Mouse (Mus musculus) heart, embryonic 13.5 days (tissue): ENCODE results near the gene Sowahc. TPM values are rescaled to one million over a fixed set of nuclear protein-coding genes. Genes with fewer than 3 reads are reported as not detected.

Experiments
- ATAC-seq: fragments of 200-750 bp; cut with Nextera tagmentation; 2 replicates; pipeline ENCODE4 v1.8.0; 2017; ENCODE audit warnings: moderate TSS enrichment; ENCODE audit not compliant: insufficient number of reproducible peaks, low FRiP score, low TSS enrichment; ENCODE audit errors: extremely low read depth
- H3K27ac ChIP-seq: fragments of 300-500 bp; sonication (generic); replicated peaks from 2 replicates; pipeline ENCODE4 v1.5.1; 2015; ENCODE audit warnings: moderate library complexity, mild to moderate bottlenecking, inconsistent platforms
- H3K27me3 ChIP-seq: fragments of 300-500 bp; sonication (generic); replicated peaks from 2 replicates; pipeline ENCODE4 v1.6.1; 2015; ENCODE audit warnings: mild to moderate bottlenecking, inconsistent platforms
- H3K36me3 ChIP-seq: fragments of 300-500 bp; sonication (generic); 2 replicates; pipeline ENCODE4 v1.6.1; 2015; ENCODE audit warnings: mild to moderate bottlenecking, inconsistent platforms
- H3K4me1 ChIP-seq: fragments of 300-500 bp; sonication (generic); 2 replicates; pipeline ENCODE4 v1.6.1; 2015; ENCODE audit warnings: inconsistent platforms
- H3K4me2 ChIP-seq: fragments of 300-500 bp; sonication (generic); 2 replicates; pipeline ENCODE4 v1.6.1; 2015; ENCODE audit warnings: inconsistent platforms, mild to moderate bottlenecking, moderate library complexity
- H3K4me3 ChIP-seq: fragments of 300-500 bp; sonication (generic); 2 replicates; pipeline ENCODE4 v1.5.1; 2015; ENCODE audit warnings: moderate library complexity, mild to moderate bottlenecking, inconsistent platforms
- H3K9ac ChIP-seq: fragments of 300-500 bp; sonication (generic); 2 replicates; pipeline ENCODE4 v1.6.1; 2015; ENCODE audit warnings: inconsistent platforms, mild to moderate bottlenecking, moderate library complexity
- H3K9me3 ChIP-seq: fragments of 300-500 bp; sonication (generic); 2 replicates; pipeline ENCODE4 v1.6.1; 2016; ENCODE audit warnings: inconsistent platforms
- WGBS: fragments of 180-500 bp; shearing (Covaris S2); methylation state at CpG from one replicate; pipeline ENCODE4 v1.1.7; 2015; ENCODE audit warnings: mixed read lengths; 5-methylcytosine and 5-hydroxymethylcytosine counted together
- polyA plus RNA-seq: library from polyadenylated mRNA; unstranded; fragments of >200 nt; fragmentation: Nextera tagmentation; extraction: Ambion mirVana; gene quantifications from 2 replicates; pipeline ENCODE4 v1.2.1, GENCODE M21; 2015

Sowahc gene
- polyA plus RNA-seq = 2.6 and 2.7 TPM in 2 replicates

GRCm38 (mm10) chr10:59221473-59222270, at the start of gene Sowahc, which contains the start of gene Sept10:
Gene Sowahc (plus strand): TSS chr10:59221953.
Gene Sept10 (minus strand): TSS chr10:59221847.
- no peaks in the 10 kb centered on the region for H3K36me3 ChIP-seq
- H3K4me3 ChIP-seq = peak within 1 kb of the TSS; percentile 73
- H3K27ac ChIP-seq = peak within 1 kb of the TSS; percentile 93
- peaks cover 7% of the 10 kb centered on the region; the same call in 1 of the 2 replicates for H3K27me3 ChIP-seq
- peaks cover 32% of the 10 kb centered on the region for H3K4me1 ChIP-seq
- peak within 1 kb of the TSS; percentile 93 for H3K9ac ChIP-seq
- WGBS = under 1% methylated on average over 84 of the region's 84 CpGs
- peak; percentile 91 for ATAC-seq
- peak within 1 kb of the TSS; percentile 100 for H3K4me2 ChIP-seq
- no peaks in the 10 kb centered on the region for H3K9me3 ChIP-seq

GRCm38 (mm10) chr10:59172539-59172938, 49.2 kb upstream of the Sowahc start:
- WGBS = 83% methylated on average over 1 of the region's 1 CpGs

GRCm38 (mm10) chr10:59179620-59180019, 42.1 kb upstream of the Sowahc start:
- Histone ChIP-seq H3K36me3 (peaks cover 37% of the 10 kb centered on the region), H3K4me1 (peaks cover 6% of the 10 kb centered on the region), H3K27me3 (no peaks in the 10 kb centered on the region), H3K27ac (no peak overlapping the region), H3K4me3 (no peak overlapping the region), H3K4me2 (no peak overlapping the region), H3K9ac (no peak overlapping the region), H3K9me3 (no peaks in the 10 kb centered on the region)
- no peak for ATAC-seq
- 22% methylated on average over 3 of the region's 3 CpGs for WGBS

More at GRCm38 (mm10) chr10:59172539-59172938, 49.2 kb upstream of the Sowahc start:
- H3K9ac ChIP-seq = no peak overlapping the region
- H3K27ac ChIP-seq = no peak overlapping the region
- ATAC-seq = no peak
- H3K4me1 ChIP-seq = no peaks in the 10 kb centered on the region
- peaks cover 39% of the 10 kb centered on the region for H3K36me3 ChIP-seq
- H3K27me3 ChIP-seq = no peaks in the 10 kb centered on the region
- no peak overlapping the region for H3K4me3 ChIP-seq
- no peaks in the 10 kb centered on the region for H3K9me3 ChIP-seq
- no peak overlapping the region for H3K4me2 ChIP-seq

- WGBS = 70% methylated on average over 3 of the region's 3 CpGs
- Histone ChIP-seq H3K9ac (no peak overlapping the region), H3K4me3 (no peak overlapping the region), H3K4me2 (no peak overlapping the region), H3K27me3 (no peaks in the 10 kb centered on the region), H3K9me3 (no peaks in the 10 kb centered on the region), H3K4me1 (peaks cover 6% of the 10 kb centered on the region), H3K27ac (no peak overlapping the region), H3K36me3 (peaks cover 21% of the 10 kb centered on the region)
- no peak for ATAC-seq
These were observed 39.4 kb upstream of the Sowahc start for GRCm38 (mm10) chr10:59182306-59182705.

GRCm38 (mm10) chr10:59194891-59195290, 26.9 kb upstream of the Sowahc start:
- no peak overlapping the region for H3K9ac ChIP-seq
- no peak overlapping the region for H3K4me2 ChIP-seq
- peaks cover 4% of the 10 kb centered on the region; the same call in 1 of the 2 replicates for H3K4me1 ChIP-seq
- no peaks in the 10 kb centered on the region for H3K27me3 ChIP-seq
- no peak for ATAC-seq
- no peak overlapping the region for H3K4me3 ChIP-seq
- H3K27ac ChIP-seq = no peak overlapping the region
- WGBS = 60% methylated on average over 5 of the region's 5 CpGs
- peaks cover 12% of the 10 kb centered on the region for H3K36me3 ChIP-seq
- no peaks in the 10 kb centered on the region for H3K9me3 ChIP-seq

GRCm38 (mm10) chr10:59196763-59197162, 25.0 kb upstream of the Sowahc start:
- Histone ChIP-seq H3K4me2 (no peak overlapping the region), H3K4me1 (peaks cover 4% of the 10 kb centered on the region; the same call in 1 of the 2 replicates), H3K4me3 (no peak overlapping the region), H3K27me3 (no peaks in the 10 kb centered on the region), H3K36me3 (no peaks in the 10 kb centered on the region), H3K27ac (no peak overlapping the region), H3K9ac (no peak overlapping the region), H3K9me3 (no peaks in the 10 kb centered on the region)
- no peak for ATAC-seq
- WGBS = 80% methylated on average over 3 of the region's 3 CpGs

GRCm38 (mm10) chr10:59200011-59200410, 21.7 kb upstream of the Sowahc start:
- no peaks in the 10 kb centered on the region for H3K27me3 ChIP-seq
- no peak overlapping the region for H3K4me3 ChIP-seq
- ATAC-seq = no peak
- H3K4me1 ChIP-seq = no peaks in the 10 kb centered on the region
- peaks cover 4% of the 10 kb centered on the region; the same call in 1 of the 2 replicates for H3K36me3 ChIP-seq
- no peak overlapping the region for H3K9ac ChIP-seq
- H3K4me2 ChIP-seq = no peak overlapping the region
- no peaks in the 10 kb centered on the region for H3K9me3 ChIP-seq
- H3K27ac ChIP-seq = no peak overlapping the region

- Histone ChIP-seq H3K4me3 (peak overlapping the region; percentile 73), H3K27ac (peak overlapping the region; percentile 93), H3K9ac (peak overlapping the region; percentile 93), H3K4me2 (peak overlapping the region; percentile 100), H3K36me3 (no peaks in the 10 kb centered on the region), H3K27me3 (peaks cover 7% of the 10 kb centered on the region; the same call in 1 of the 2 replicates), H3K9me3 (no peaks in the 10 kb centered on the region), H3K4me1 (peaks cover 35% of the 10 kb centered on the region)
- 2% methylated on average over 39 of the region's 39 CpGs for WGBS
- no peak for ATAC-seq
These were observed 805 bp upstream of the Sowahc start for GRCm38 (mm10) chr10:59220824-59221472.

- Histone ChIP-seq H3K4me2 (peak overlapping the region; percentile 100), H3K4me1 (peaks cover 30% of the 10 kb centered on the region), H3K36me3 (no peaks in the 10 kb centered on the region), H3K27me3 (peaks cover 7% of the 10 kb centered on the region; the same call in 1 of the 2 replicates), H3K4me3 (peak overlapping the region; percentile 73), H3K9ac (peak overlapping the region; percentile 93), H3K27ac (peak overlapping the region; percentile 93), H3K9me3 (no peaks in the 10 kb centered on the region)
- 4% methylated on average over 49 of the region's 49 CpGs for WGBS
- ATAC-seq = no peak
These were observed 733 bp downstream of the Sowahc start for GRCm38 (mm10) chr10:59222271-59223101.

- H3K4me2 ChIP-seq = peak overlapping the region; percentile 100
- no peak for ATAC-seq
- H3K4me3 ChIP-seq = peak overlapping the region; percentile 73
- H3K36me3 ChIP-seq = no peaks in the 10 kb centered on the region
- peaks cover 30% of the 10 kb centered on the region for H3K4me1 ChIP-seq
- no peak overlapping the region for H3K27ac ChIP-seq
- H3K27me3 ChIP-seq = peaks cover 7% of the 10 kb centered on the region; the same call in 1 of the 2 replicates
- no peaks in the 10 kb centered on the region for H3K9me3 ChIP-seq
- 42% methylated on average over 14 of the region's 14 CpGs for WGBS
- peak overlapping the region; percentile 93 for H3K9ac ChIP-seq
These were observed 1.5 kb downstream of the Sowahc start for GRCm38 (mm10) chr10:59223301-59223700.

- Histone ChIP-seq H3K27me3 (peaks cover 7% of the 10 kb centered on the region; the same call in 1 of the 2 replicates), H3K4me3 (no peak overlapping the region), H3K4me1 (peaks cover 29% of the 10 kb centered on the region), H3K9me3 (no peaks in the 10 kb centered on the region), H3K36me3 (no peaks in the 10 kb centered on the region), H3K27ac (no peak overlapping the region), H3K4me2 (peak overlapping the region; percentile 100), H3K9ac (no peak overlapping the region)
- WGBS = 78% methylated on average over 4 of the region's 4 CpGs
- ATAC-seq = no peak
These were observed 2.1 kb downstream of the Sowahc start for GRCm38 (mm10) chr10:59223890-59224289.
